Mouse (Mus musculus) c-Kit-positive CD71-positive TER-119-positive erythroid progenitor cells, embryonic 14.5 days (primary cell): ENCODE measurements around the gene Rab21.
"Not testable (repeated sequence)": the region's sequence is repeated elsewhere in the genome, so short reads cannot be mapped to it uniquely, and the experiment has no call there.

Experiments
- DNase-seq: peaks from one replicate; pipeline ENCODE4 v3.0.0-alpha.2; 2013; ENCODE audit warnings: low spot score

The Rab21 gene

DNA sequence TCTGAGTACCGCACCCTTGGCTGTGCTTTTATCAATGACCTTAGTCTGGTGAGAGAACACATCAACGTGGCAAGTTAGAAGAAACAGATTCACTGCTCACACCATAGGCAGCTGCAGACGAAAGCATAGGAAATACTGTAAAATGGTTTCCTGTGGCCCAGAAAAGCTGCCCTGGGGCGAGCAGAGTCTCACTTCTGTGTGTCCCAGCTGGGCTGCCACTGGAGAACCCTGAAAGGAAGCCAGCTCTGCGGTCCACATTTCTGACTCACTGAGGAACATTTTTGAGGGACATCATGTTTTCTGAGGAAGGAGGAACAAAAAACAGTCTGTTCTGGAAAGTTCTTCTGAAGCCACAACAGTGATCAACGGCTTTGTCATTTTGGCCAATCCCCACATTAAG is 13.1 kb upstream of the Rab21 start:
- no peak for DNase-seq

DNA sequence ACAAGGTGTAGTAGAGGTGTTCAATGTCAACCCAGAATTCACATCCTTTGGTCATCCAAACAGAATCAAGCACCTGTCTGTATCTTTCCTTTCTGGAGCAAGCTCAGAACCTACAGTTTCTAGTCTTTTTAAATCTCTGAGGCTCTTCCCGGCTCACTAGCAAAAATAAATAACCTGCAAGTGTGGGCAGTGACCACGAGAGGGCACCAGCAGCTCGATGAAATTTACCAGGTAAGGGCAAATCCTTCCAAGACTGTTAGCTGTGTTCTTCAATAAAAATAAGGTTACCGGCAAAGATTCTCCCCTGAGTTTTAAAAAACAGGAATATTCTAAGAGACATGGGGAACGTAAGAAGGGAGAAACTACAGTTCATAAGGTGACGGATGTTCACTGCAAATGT is 7.9 kb upstream of the Rab21 start:
- peak; percentile 65 for DNase-seq

DNA sequence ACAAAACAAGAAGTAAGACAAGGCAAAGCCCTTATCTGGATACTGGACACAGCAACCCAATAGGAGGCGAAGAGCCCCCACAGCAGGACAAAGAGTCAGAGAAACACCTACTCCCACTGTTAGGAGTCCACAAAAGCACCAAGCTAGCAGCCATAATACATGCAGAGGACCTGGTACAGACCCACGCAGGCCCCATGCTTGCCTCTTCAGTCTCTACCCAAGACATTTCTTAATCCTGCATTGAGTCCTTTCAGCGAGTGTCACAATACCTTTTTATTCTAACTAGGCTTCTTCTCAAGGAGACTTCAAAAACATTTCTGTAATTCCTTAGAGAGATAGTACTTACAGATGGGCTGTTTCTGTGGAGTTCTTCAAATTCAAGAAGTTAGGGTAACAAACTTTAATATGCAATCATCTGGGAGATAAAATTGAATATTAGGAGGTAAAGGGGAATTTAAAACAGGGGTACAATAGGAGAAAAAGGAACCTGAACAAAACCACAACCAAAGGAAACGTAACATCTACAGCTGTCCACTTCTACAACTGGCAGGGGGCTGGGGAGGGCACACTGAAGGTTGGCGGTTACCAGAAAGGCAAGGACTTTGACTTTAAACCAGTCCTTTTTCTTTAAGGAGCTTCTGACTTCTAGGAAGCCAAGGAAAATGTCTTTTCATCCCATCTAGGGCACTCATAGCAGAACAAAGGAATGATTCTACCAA is 6.1 kb upstream of the Rab21 start:
- DNase-seq, result no peak

- not testable (repeated sequence) for DNase-seq
These were observed 3.0 kb upstream of the Rab21 start for GRCm38 (mm10) chr10:115318388-115318787.

DNA sequence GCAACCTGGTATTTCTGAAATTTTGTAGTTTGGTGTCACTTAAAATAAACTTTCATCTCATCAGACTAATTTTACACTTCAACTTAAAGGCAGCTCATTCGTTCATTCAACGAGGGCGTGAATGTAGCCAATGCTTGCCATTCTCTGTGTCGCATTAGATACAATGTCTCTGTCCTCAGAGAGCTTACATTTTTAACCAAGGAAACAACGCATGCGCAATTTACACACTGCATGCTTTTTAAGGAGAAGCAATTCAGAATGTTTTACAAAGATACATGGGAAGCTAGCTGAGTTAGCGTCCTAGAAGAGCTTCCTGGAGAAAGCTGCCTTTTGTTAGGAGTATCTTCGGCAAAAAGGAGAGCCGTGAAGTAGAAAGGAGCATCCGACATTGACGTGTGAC is 919 bp upstream of the Rab21 start:
- DNase-seq, result peak; percentile 32

GRCm38 (mm10) chr10:115314582-115315452 is 577 bp downstream of the Rab21 start:
- DNase-seq, result peak; percentile 47

DNA sequence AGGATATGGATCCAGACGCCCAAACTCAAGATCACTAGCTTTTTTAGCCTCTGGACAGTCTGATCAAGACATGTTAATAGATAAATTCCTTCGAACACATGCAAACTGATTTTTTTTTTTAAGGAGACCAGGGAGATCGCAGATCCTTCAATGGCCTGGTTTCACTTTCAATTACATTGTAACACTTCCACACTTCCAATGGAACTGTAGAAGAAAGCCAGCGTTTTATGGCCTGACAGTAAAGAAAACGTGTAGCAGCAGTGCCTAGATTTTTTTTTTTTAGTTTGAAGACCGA is 1.2 kb downstream of the Rab21 start:
- no peak for DNase-seq

GRCm38 (mm10) chr10:115313641-115314286 is 1.6 kb downstream of the Rab21 start:
- no peak for DNase-seq

DNA sequence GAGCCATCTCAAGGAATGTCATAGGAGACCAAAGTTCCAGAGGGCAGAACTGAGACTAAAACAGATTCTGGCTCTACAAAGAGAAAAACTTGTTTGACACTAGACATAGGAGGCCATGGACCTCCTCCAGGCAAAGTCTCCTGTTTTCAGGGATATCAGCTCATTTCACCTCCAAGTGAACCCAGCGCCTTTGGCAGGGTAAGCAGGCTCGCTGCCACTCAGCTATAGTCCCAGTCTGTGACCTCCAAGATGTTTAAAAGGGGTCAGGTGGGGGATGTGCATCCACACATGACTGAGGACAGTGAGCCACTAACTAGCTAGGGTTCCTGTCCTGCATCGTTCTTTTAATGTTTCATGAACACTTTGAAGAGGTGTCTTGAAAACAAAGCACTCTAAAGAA is 2.7 kb downstream of the Rab21 start:
- DNase-seq, result no peak

GRCm38 (mm10) chr10:115312194-115312593 is 3.2 kb downstream of the Rab21 start:
- DNase-seq, result no peak

GRCm38 (mm10) chr10:115311263-115311965 is 4.0 kb downstream of the Rab21 start:
- DNase-seq, result no peak

DNA sequence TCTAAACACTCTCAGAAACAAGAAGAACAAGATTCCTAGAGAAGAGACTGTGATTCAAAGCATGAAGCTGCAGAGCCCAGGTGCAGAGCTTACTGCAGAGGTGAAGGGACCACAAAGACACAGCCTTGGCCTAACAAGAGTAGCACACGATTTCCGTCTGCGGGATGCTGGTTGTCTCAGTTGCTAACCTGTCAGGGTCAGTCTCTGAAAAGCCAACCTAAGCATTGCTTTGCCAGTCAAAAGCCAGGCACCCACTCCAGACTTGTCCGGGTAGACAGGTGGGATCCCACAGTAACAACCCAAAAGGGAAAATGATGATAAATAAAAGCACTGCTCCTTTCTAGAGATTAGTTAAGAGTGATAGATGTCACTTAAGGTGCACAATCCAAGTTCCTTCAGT is 6.2 kb downstream of the Rab21 start:
- DNase-seq, result no peak

- DNase-seq, result no peak
These were observed 8.0 kb downstream of the Rab21 start for GRCm38 (mm10) chr10:115307331-115307875.

GRCm38 (mm10) chr10:115298683-115299082 is 16.7 kb downstream of the Rab21 start:
- DNase-seq, result no peak

DNA sequence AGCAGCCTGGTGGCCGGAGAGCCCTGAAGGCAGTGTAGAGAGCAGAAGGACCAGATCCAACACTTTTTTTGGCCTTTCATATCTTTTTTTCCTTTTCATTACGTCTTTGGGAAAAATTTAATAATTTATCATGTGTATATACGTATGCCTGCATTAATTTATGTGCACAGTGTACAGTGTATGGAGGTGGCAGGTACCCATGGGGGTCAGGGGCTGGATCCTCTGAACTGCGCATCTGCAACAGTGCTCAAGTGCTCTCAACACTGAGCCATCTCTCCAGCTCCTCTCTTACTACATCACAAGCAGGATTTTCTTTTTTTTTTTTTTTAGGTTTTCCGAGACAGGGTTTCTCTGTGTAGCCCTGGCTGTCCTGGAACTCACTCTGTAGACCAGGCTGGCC is 17.8 kb downstream of the Rab21 start:
- no peak for DNase-seq

- DNase-seq, result no peak
These were observed 18.9 kb downstream of the Rab21 start for GRCm38 (mm10) chr10:115296401-115296935.

DNA sequence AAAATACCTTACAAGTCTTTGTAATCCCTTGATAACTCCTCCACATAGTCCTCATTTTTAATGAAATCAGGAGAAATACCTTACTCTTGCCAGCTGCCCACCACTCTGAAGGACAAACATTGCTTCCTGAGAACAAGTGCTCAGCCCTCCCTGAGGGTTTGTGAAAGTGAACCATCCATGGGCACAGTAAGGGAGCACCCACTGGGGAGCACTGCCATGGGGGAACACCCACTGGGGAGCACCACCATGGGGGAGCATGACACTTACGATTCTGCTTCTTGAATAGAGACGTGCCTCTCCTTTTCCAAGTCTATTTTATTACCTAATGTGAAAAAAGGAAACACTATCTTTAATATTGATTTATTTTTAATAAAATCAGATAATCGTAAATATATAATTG is 20.2 kb downstream of the Rab21 start:
- no peak for DNase-seq

DNA sequence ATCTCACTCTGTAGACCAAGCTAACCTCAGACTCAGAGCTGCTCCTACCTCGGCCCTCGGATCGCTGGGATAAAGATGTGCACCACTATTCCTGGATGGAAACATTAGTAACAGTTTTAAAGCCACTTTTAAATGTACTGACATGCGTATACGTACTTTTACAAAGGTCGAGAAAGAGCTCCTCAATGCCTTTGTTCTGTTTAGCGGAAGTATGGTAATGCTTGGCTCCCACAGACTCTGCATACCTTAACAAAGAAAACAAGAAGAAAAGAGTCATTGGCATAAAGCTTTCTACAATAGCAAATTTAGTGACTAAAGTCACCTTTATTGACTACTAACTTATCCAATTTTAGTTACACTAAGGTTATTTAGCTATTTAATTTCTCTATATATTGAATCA is 20.7 kb downstream of the Rab21 start:
- no peak for DNase-seq

DNA sequence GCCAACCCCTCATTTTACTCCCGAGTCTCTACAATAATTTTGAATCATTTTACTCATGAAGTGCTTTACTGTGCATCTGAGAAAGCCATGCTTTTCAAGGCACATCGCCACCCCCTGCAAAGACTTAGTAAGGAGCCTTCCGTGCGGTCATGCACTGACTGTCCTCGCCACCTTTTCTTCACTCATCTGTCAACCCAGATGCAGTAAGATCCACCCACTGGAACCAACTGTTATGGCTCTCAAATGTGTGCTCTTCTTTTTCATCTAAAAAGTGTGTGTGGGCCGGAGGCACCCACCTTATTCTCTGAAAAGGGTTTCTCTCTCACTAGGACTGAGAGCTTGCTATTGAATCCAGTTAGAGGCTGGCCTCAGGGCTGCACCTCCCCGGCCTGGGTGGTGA is 21.4 kb downstream of the Rab21 start:
- DNase-seq, result no peak

DNA sequence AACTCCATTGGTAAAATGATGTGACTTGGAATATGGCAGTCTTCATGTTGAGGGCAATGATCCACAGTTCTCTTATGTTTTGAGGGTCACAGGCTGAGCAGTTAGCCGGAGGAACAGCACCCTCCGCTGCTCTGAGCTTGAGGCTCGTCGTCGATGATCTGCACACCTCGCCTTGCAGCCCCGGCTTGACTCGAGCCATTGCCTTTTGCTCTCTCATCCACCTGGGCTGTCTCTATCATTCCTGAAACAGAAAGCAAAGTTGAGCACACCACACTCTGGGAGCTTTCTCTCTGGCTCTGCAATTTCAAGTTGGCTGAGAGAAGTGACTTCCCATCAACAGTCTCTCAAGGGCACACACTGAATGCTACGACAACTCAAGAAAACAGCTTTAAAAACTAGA is 24.7 kb downstream of the Rab21 start:
- no peak for DNase-seq

GRCm38 (mm10) chr10:115288856-115289255 is 26.5 kb downstream of the Rab21 start:
- no peak for DNase-seq

DNA sequence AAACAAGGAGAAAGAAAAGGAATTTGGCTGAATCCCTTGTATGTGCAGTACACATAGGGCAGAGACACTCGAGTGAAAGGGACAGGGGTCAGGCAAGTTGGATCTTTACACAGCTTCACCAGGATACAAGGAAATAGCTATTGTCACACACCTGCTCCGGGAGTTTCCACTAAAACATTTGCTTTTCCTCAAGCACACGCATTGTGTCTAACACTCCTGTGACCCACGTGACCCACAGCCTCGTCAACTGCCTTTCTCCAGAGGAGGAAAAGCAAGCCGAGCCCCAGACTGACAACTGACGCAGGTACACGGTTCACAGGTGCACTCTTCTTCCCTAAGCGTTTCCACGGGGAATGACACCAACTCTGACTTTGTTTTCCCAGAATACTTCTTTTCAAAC is 31.2 kb downstream of the Rab21 start:
- no peak for DNase-seq
